Mouse (Mus musculus): ENCODE measurements around the gene Epgn. TPM values are rescaled to one million over a fixed set of nuclear protein-coding genes. Genes with fewer than 3 reads are reported as not detected.

Epgn gene
- polyA plus RNA-seq, 1 experiment from 2014 or later: 0.09 TPM

GRCm38 (mm10) chr5:91035341-91035740 lies 8.1 kb downstream of the Epgn start:
- H3K36me3 ChIP-seq (ENCODE audit: control insufficient read depth, insufficient read depth, low read length): no peaks in the 10 kb centered on the region
- H3K4me3 ChIP-seq (ENCODE audit: low read length): no peak overlapping the region
- H3K4me2 ChIP-seq (ENCODE audit: low read depth, low read length): no peak overlapping the region
- H3K27me3 ChIP-seq (ENCODE audit: control insufficient read depth, insufficient read depth, low read depth, low read length): peaks cover 4% of the 10 kb centered on the region; the same call in 1 of the 2 replicates
- ATAC-seq (ENCODE audit: low read depth): no peak
- 72% methylated on average over 2 of the region's 2 CpGs for WGBS
- no peak overlapping the region for H3K27ac ChIP-seq (ENCODE audit: low read length)
- H3K9ac ChIP-seq (ENCODE audit: low read length): no peak overlapping the region
- no peaks in the 10 kb centered on the region; the same call in 1 of the 2 replicates for H3K4me1 ChIP-seq (replicated peaks; ENCODE audit: control insufficient read depth, insufficient read depth, low read length)
- H3K9me3 ChIP-seq (ENCODE audit: control insufficient read depth, low read length): no peaks in the 10 kb centered on the region

- no peak for ATAC-seq (ENCODE audit: low read depth)
- Histone ChIP-seq H3K4me1 (replicated peaks; ENCODE audit: control insufficient read depth, insufficient read depth, low read length) (no peaks in the 10 kb centered on the region; the same call in 1 of the 2 replicates), H3K4me3 (ENCODE audit: low read length) (no peak overlapping the region), H3K9ac (ENCODE audit: low read length) (no peak overlapping the region), H3K36me3 (ENCODE audit: control insufficient read depth, insufficient read depth, low read length) (no peaks in the 10 kb centered on the region), H3K4me2 (ENCODE audit: low read depth, low read length) (no peak overlapping the region), H3K9me3 (ENCODE audit: control insufficient read depth, low read length) (no peaks in the 10 kb centered on the region), H3K27me3 (ENCODE audit: control insufficient read depth, insufficient read depth, low read depth, low read length) (no peaks in the 10 kb centered on the region), H3K27ac (ENCODE audit: low read length) (no peak overlapping the region)
- 62% methylated on average over 4 of the region's 4 CpGs for WGBS
Measured at GRCm38 (mm10) chr5:91036628-91037027, 9.4 kb downstream of the Epgn start.

DNA sequence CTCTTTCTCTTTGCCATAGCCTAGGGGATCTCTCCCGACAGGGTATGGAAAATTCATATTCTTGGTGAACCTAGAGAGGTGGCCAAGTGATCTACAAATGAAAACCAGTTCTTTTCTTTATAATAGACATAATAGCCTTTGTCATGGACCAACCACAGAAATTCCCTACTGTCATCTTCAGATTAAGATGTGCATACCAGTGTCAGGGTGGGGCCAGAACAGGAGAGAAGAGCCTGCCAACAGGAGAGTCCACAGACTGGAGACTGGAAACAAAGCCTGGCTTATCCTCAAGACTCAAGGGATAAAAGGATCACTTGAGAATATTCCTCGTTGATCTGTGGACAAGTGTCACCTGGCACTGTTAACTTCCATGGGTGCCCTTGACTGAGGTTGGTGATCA lies 10.5 kb downstream of the Epgn start:
- ATAC-seq (ENCODE audit: low read depth): no peak
- H3K36me3 ChIP-seq (ENCODE audit: control insufficient read depth, insufficient read depth, low read length): no peaks in the 10 kb centered on the region
- no peaks in the 10 kb centered on the region for H3K9me3 ChIP-seq (ENCODE audit: control insufficient read depth, low read length)
- no peak overlapping the region for H3K4me3 ChIP-seq (ENCODE audit: low read length)
- H3K4me1 ChIP-seq (replicated peaks; ENCODE audit: control insufficient read depth, insufficient read depth, low read length): no peaks in the 10 kb centered on the region; the same call in 1 of the 2 replicates
- H3K27ac ChIP-seq (ENCODE audit: low read length): no peak overlapping the region
- no peak overlapping the region for H3K9ac ChIP-seq (ENCODE audit: low read length)
- H3K27me3 ChIP-seq (ENCODE audit: control insufficient read depth, insufficient read depth, low read depth, low read length): no peaks in the 10 kb centered on the region
- WGBS: 62% methylated on average over 2 of the region's 2 CpGs
- no peak overlapping the region for H3K4me2 ChIP-seq (ENCODE audit: low read depth, low read length)

DNA sequence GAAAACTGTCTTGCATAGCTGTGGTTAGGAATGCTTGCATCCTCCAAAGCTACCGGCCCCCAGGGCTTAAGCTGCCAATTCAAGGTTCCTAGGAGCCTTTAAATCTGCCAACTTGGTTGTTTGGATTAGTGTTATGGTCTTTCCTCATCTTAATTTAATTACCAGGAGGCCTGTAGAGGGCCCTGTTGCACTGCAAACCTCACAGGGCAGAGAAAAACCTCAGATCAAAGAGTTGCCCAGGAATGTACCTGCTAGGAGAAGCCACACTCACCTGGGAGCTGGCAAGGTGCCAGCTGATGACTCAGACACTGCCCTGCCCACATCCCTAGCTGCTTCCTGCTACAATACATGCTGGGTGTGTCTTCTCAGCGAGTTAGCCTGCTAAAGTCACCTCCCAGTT lies 11.3 kb downstream of the Epgn start:
- Histone ChIP-seq H3K9ac (ENCODE audit: low read length) (no peak overlapping the region), H3K4me2 (ENCODE audit: low read depth, low read length) (no peak overlapping the region), H3K9me3 (ENCODE audit: control insufficient read depth, low read length) (no peaks in the 10 kb centered on the region), H3K27ac (ENCODE audit: low read length) (no peak overlapping the region), H3K27me3 (ENCODE audit: control insufficient read depth, insufficient read depth, low read depth, low read length) (no peaks in the 10 kb centered on the region), H3K4me3 (ENCODE audit: low read length) (no peak overlapping the region), H3K36me3 (ENCODE audit: control insufficient read depth, insufficient read depth, low read length) (no peaks in the 10 kb centered on the region), H3K4me1 (replicated peaks; ENCODE audit: control insufficient read depth, insufficient read depth, low read length) (no peaks in the 10 kb centered on the region; the same call in 1 of the 2 replicates)
- 7% methylated on average over 2 of the region's 2 CpGs for WGBS
- ATAC-seq (ENCODE audit: low read depth): peak; percentile 88

- H3K4me1 ChIP-seq (replicated peaks; ENCODE audit: control insufficient read depth, insufficient read depth, low read length): no peaks in the 10 kb centered on the region; the same call in 1 of the 2 replicates
- no peak overlapping the region for H3K27ac ChIP-seq (ENCODE audit: low read length)
- ATAC-seq (ENCODE audit: low read depth): peak; percentile 56; the same call in 1 of the 2 replicates
- no peaks in the 10 kb centered on the region for H3K27me3 ChIP-seq (ENCODE audit: control insufficient read depth, insufficient read depth, low read depth, low read length)
- H3K36me3 ChIP-seq (ENCODE audit: control insufficient read depth, insufficient read depth, low read length): no peaks in the 10 kb centered on the region
- H3K9ac ChIP-seq (ENCODE audit: low read length): no peak overlapping the region
- H3K9me3 ChIP-seq (ENCODE audit: control insufficient read depth, low read length): no peaks in the 10 kb centered on the region
- WGBS: 65% methylated on average over 2 of the region's 2 CpGs
- H3K4me3 ChIP-seq (ENCODE audit: low read length): no peak overlapping the region
- H3K4me2 ChIP-seq (ENCODE audit: low read depth, low read length): no peak overlapping the region
Measured at GRCm38 (mm10) chr5:91038963-91039362, 11.7 kb downstream of the Epgn start.

DNA sequence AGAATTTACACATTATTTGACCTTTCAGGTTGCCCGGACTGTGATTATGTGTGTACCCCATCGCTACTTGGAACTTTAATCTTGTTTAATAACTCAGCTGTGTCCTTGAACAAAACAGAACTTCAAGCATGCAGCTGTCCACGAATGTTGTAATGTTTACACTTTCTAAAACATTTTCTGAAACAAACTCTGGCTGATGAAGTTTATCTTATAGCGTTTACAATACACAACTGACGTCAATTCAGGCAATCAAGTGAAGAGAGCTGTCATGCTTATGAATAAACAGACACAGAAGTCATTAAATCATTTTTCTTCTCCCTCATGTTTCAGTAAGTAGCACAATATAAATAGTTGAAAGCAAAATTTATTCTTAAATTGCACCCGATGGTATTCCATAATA lies 20.7 kb downstream of the Epgn start:
- Histone ChIP-seq H3K4me3 (ENCODE audit: low read length) (no peak overlapping the region), H3K9me3 (ENCODE audit: control insufficient read depth, low read length) (no peaks in the 10 kb centered on the region), H3K27ac (ENCODE audit: low read length) (no peak overlapping the region), H3K36me3 (ENCODE audit: control insufficient read depth, insufficient read depth, low read length) (no peaks in the 10 kb centered on the region), H3K4me1 (replicated peaks; ENCODE audit: control insufficient read depth, insufficient read depth, low read length) (no peaks in the 10 kb centered on the region), H3K9ac (ENCODE audit: low read length) (no peak overlapping the region), H3K4me2 (ENCODE audit: low read depth, low read length) (no peak overlapping the region), H3K27me3 (ENCODE audit: control insufficient read depth, insufficient read depth, low read depth, low read length) (no peaks in the 10 kb centered on the region)
- WGBS: 39% methylated on average over 6 of the region's 6 CpGs
- peak; percentile 34; the same call in 1 of the 2 replicates for ATAC-seq (ENCODE audit: low read depth)

DNA sequence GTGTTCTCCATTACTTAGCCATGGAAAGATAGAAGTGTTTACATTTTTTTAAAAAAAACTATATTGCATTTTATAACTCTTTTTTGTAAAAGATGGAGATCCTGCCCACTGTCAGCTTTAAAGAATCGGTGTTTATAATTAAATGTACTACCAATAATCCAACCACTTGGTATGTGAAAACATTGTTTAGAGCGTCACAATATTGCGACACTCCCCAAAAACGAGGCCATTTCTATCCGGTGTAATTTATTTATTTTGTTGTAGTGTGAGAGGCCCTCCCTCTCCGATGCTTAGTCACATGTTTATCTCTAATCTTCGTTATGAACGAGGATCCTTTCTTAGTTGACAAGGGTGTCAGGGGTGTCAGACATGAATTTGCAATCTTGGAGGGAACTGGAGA lies 21.1 kb downstream of the Epgn start:
- Histone ChIP-seq H3K36me3 (ENCODE audit: control insufficient read depth, insufficient read depth, low read length) (no peaks in the 10 kb centered on the region), H3K9me3 (ENCODE audit: control insufficient read depth, low read length) (no peaks in the 10 kb centered on the region), H3K9ac (ENCODE audit: low read length) (no peak overlapping the region), H3K27me3 (ENCODE audit: control insufficient read depth, insufficient read depth, low read depth, low read length) (no peaks in the 10 kb centered on the region), H3K4me2 (ENCODE audit: low read depth, low read length) (no peak overlapping the region), H3K4me1 (replicated peaks; ENCODE audit: control insufficient read depth, insufficient read depth, low read length) (no peaks in the 10 kb centered on the region), H3K4me3 (ENCODE audit: low read length) (no peak overlapping the region), H3K27ac (ENCODE audit: low read length) (no peak overlapping the region)
- peak; percentile 23; the same call in 1 of the 2 replicates for ATAC-seq (ENCODE audit: low read depth)
- 52% methylated on average over 8 of the region's 8 CpGs for WGBS

DNA sequence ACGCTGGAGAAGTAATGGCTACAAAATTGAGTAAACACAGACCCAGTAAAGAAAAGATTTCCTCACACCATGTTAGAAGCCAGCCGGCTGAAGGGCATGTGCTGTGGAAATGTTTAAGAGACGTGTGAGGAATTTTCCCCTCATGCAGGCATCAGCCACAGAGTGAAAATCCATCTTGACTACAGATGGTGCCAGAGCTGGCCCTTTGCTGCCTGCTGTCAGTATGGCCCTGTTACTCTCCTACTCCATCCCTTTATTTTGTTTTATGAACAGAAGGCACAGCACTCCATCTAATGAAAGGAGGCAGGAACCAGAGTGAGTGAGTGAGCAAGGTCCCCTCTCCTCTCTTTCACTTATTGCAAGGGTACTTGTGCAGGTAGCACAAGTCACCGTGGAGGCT lies 45.1 kb downstream of the Epgn start:
- Histone ChIP-seq H3K4me3 (ENCODE audit: low read length) (no peak overlapping the region), H3K4me1 (replicated peaks; ENCODE audit: control insufficient read depth, insufficient read depth, low read length) (peaks cover 6% of the 10 kb centered on the region; the same call in 1 of the 2 replicates), H3K9me3 (ENCODE audit: control insufficient read depth, low read length) (no peaks in the 10 kb centered on the region), H3K36me3 (ENCODE audit: control insufficient read depth, insufficient read depth, low read length) (no peaks in the 10 kb centered on the region), H3K27ac (ENCODE audit: low read length) (no peak overlapping the region), H3K4me2 (ENCODE audit: low read depth, low read length) (no peak overlapping the region), H3K27me3 (ENCODE audit: control insufficient read depth, insufficient read depth, low read depth, low read length) (no peaks in the 10 kb centered on the region; the same call in 1 of the 2 replicates), H3K9ac (ENCODE audit: low read length) (no peak overlapping the region)
- no peak for ATAC-seq (ENCODE audit: low read depth)
- 35% methylated on average over 4 of the region's 4 CpGs for WGBS

- Histone ChIP-seq H3K27ac (ENCODE audit: low read length) (no peak overlapping the region), H3K4me3 (ENCODE audit: low read length) (no peak overlapping the region), H3K9me3 (ENCODE audit: control insufficient read depth, low read length) (no peaks in the 10 kb centered on the region), H3K9ac (ENCODE audit: low read length) (no peak overlapping the region), H3K4me1 (replicated peaks; ENCODE audit: control insufficient read depth, insufficient read depth, low read length) (peaks cover 6% of the 10 kb centered on the region; the same call in 1 of the 2 replicates), H3K36me3 (ENCODE audit: control insufficient read depth, insufficient read depth, low read length) (no peaks in the 10 kb centered on the region), H3K4me2 (ENCODE audit: low read depth, low read length) (peak overlapping the region; percentile 70), H3K27me3 (ENCODE audit: control insufficient read depth, insufficient read depth, low read depth, low read length) (no peaks in the 10 kb centered on the region; the same call in 1 of the 2 replicates)
- no peak for ATAC-seq (ENCODE audit: low read depth)
- WGBS: 51% methylated on average over 8 of the region's 8 CpGs
Measured at GRCm38 (mm10) chr5:91073626-91074025, 46.4 kb downstream of the Epgn start.

- Histone ChIP-seq H3K27me3 (ENCODE audit: control insufficient read depth, insufficient read depth, low read depth, low read length) (no peaks in the 10 kb centered on the region; the same call in 1 of the 2 replicates), H3K36me3 (ENCODE audit: control insufficient read depth, insufficient read depth, low read length) (no peaks in the 10 kb centered on the region), H3K27ac (ENCODE audit: low read length) (no peak overlapping the region), H3K9me3 (ENCODE audit: control insufficient read depth, low read length) (no peaks in the 10 kb centered on the region), H3K4me1 (replicated peaks; ENCODE audit: control insufficient read depth, insufficient read depth, low read length) (peaks cover 6% of the 10 kb centered on the region; the same call in 1 of the 2 replicates), H3K4me2 (ENCODE audit: low read depth, low read length) (peak overlapping the region; percentile 70), H3K4me3 (ENCODE audit: low read length) (peak overlapping the region; percentile 48), H3K9ac (ENCODE audit: low read length) (peak overlapping the region; percentile 51)
- ATAC-seq (ENCODE audit: low read depth): peak; percentile 70; the same call in 1 of the 2 replicates
- 14% methylated on average over 8 of the region's 8 CpGs for WGBS
Measured at GRCm38 (mm10) chr5:91074026-91074425, 46.8 kb downstream of the Epgn start.

Measured in lung, embryonic 16.5 days (tissue).